8 mouse cellular contexts compared by ENCODE assay signal in the genomic region with DNA sequence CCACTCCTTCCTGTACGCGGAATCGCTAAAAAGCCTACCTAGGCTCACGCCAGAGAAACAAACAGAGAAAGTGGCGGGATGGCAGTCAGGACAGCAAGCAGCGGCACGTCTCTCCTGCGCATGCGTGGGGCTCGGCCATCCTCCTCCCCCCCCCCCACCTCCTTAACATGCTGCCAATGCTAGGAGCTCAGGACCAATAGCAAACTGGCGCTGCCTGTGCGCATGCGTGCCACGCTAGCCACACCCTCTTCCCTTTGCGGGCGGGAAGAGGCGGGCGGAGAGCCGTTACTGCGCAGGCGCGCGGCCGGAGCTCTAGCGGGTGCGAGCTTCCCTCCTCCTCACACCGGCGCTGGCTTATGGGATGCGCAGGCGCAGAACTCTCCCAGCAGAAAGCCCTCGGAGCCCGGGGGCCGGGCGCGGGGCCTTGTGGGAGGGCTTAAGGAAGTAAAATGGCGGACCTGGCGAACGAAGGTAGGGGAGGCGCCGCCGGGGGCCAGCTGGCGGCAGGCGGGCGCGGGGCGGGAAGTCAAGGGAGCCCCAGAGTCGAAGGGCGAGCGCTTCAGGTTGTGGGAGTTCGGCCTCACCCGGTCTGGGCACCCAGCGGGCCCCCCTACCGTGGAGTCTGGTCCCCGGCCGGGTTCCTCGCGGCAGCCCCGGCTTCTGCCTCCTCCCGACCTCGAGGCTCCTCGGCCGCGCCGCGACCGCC. TPM values are rescaled to one million over a fixed set of nuclear protein-coding genes. Genes with fewer than 3 reads are reported as not detected.
DNase-seq lines count a peak whose midpoint lies in the region; ATAC-seq lines count a peak whose summit lies in the region.

Ranbp3 (plus strand) TSS at position 354 of the 706 bp plus-strand sequence.

- ATAC-seq in inflammation-experienced regulatory T-cells, adult 6 months = peak; percentile 94
- ATAC-seq in megakaryocyte-erythroid progenitor cell, adult 5-6 weeks (replicated peaks; ENCODE audit: low FRiP score, low TSS enrichment, poor library complexity, severe bottlenecking) = peak; percentile 94

- intact Hi-C loops in gastrocnemius, postnatal 14 days (cut with DNase I; ENCODE audit: low total_unique reads) = no loop called here
- intact Hi-C loops in left cerebral cortex, postnatal 10 days (cut with DNase I) = loop anchor here (5.0 kb wide), 1 partner anchor 61 kb away; the partner anchor contains the start of gene Rpl36

- DNase-seq in adrenal gland, adult (ENCODE audit: inconsistent age in 2 of 2, low spot score in 1 of 2) = peak; percentile 100
- peak; percentile 99 for DNase-seq in embryo, embryonic 10.5 days (ENCODE audit: low spot score)
- peak; percentile 100 for DNase-seq in gastrocnemius, postnatal 14 days
- peak; percentile 98 to 100 for DNase-seq in left cerebral cortex, postnatal 10 days (ENCODE audit: extremely low spot score in 1 of 2, low spot score in 2 of 2)
- peak; percentile 100 for DNase-seq in right cerebral cortex, postnatal 25 days
- peak; percentile 99 to 100 for DNase-seq in urinary bladder, postnatal 4 days (ENCODE audit: low spot score in 2 of 2)

RNA-seq across cellular contexts. Expression of gene Ranbp3, which starts in this region (rescaled TPM):
- 10 to 100 TPM; 34.2 to 35.1 TPM for total RNA-seq in gastrocnemius, postnatal 14 days (2021)
- 10 to 100 TPM; 54.4 to 59.4 (median 58.4) TPM for polyA plus RNA-seq in inflammation-experienced regulatory T-cells, adult 6 months (2017; shearing (Covaris generic))
- 10 to 100 TPM; 88.4 to 97.2 TPM for total RNA-seq in left cerebral cortex, postnatal 10 days (2021)
- total RNA-seq in megakaryocyte-erythroid progenitor cell, adult 5-6 weeks (2014; fragmentation: Nextera tagmentation) = 81.7 and 94.5 TPM in 2 replicates
- total RNA-seq in megakaryocyte-erythroid progenitor cell, adult 5-6 weeks (2017) = 50.6 and 58.1 TPM in 2 replicates

Comparison
In these comparisons a context has a peak if more than half of its experiments do, and no peak if none do; other contexts are left out.
1. Peak in every context shown above with its lines: DNase-seq and ATAC-seq.